Mouse (Mus musculus): ENCODE results near the gene Tead2. TPM values are rescaled to one million over a fixed set of nuclear protein-coding genes. Genes with fewer than 3 reads are reported as not detected.
"Not testable (repeated sequence)": the region's sequence is repeated elsewhere in the genome, so short reads cannot be mapped to it uniquely, and the experiment has no call there.

Tead2 gene
- polyA plus RNA-seq, 1 experiment from 2014 or later: 46.5 TPM

- not testable (repeated sequence) for H3K9me3 ChIP-seq (ENCODE audit: low read length); H3K4me3 ChIP-seq (ENCODE audit: low read depth, low read length); ATAC-seq; H3K9ac ChIP-seq (replicated peaks; ENCODE audit: low read depth); H3K4me1 ChIP-seq (ENCODE audit: insufficient read depth, low read depth, low read length); H3K4me2 ChIP-seq (replicated peaks; ENCODE audit: low read depth, low read length); H3K27ac ChIP-seq (ENCODE audit: low read length); H3K36me3 ChIP-seq (ENCODE audit: insufficient read depth, low read length)
- TF ChIP-seq CTCF (IDR thresholded peaks at IDR 0.05): peak; percentile 65
- peak; percentile 41 for DNase-seq (ENCODE audit: low spot score)
- WGBS: 56% methylated on average over 1 of the region's 1 CpGs
- H3K27me3 ChIP-seq (replicated peaks; ENCODE audit: insufficient read depth, low read length): peaks cover 55% of the 10 kb centered on the region
Observed at GRCm38 (mm10) chr7:45173772-45174171, 41.8 kb upstream of the Tead2 start.

GRCm38 (mm10) chr7:45174567-45175280 is 40.8 kb upstream of the Tead2 start:
- no peaks in the 10 kb centered on the region for H3K4me1 ChIP-seq (ENCODE audit: insufficient read depth, low read depth, low read length)
- no peaks in the 10 kb centered on the region for H3K36me3 ChIP-seq (ENCODE audit: insufficient read depth, low read length)
- no peak overlapping the region for H3K27ac ChIP-seq (ENCODE audit: low read length)
- peak; percentile 12; the same call in 1 of the 2 replicates for ATAC-seq
- WGBS: 6% methylated on average over 26 of the region's 29 CpGs
- H3K9me3 ChIP-seq (ENCODE audit: low read length): no peaks in the 10 kb centered on the region; the same call in 1 of the 2 replicates
- TF ChIP-seq EP300 (IDR thresholded peaks at IDR 0.05) (no peak), CTCF (IDR thresholded peaks at IDR 0.05) (no peak)
- no peak overlapping the region for H3K4me2 ChIP-seq (replicated peaks; ENCODE audit: low read depth, low read length)
- H3K27me3 ChIP-seq (replicated peaks; ENCODE audit: insufficient read depth, low read length): peaks cover 55% of the 10 kb centered on the region
- H3K9ac ChIP-seq (replicated peaks; ENCODE audit: low read depth): no peak overlapping the region
- DNase-seq (ENCODE audit: low spot score): no peak
- H3K4me3 ChIP-seq (ENCODE audit: low read depth, low read length): no peak overlapping the region

- H3K4me3 ChIP-seq (ENCODE audit: low read depth, low read length): no peak overlapping the region
- H3K4me1 ChIP-seq (ENCODE audit: insufficient read depth, low read depth, low read length): no peaks in the 10 kb centered on the region
- no peak for DNase-seq (ENCODE audit: low spot score)
- no peak overlapping the region for H3K9ac ChIP-seq (replicated peaks; ENCODE audit: low read depth)
- H3K36me3 ChIP-seq (ENCODE audit: insufficient read depth, low read length): no peaks in the 10 kb centered on the region
- WGBS: 4% methylated on average over 13 of the region's 13 CpGs
- TF ChIP-seq CTCF (IDR thresholded peaks at IDR 0.05) (no peak), EP300 (IDR thresholded peaks at IDR 0.05) (no peak)
- H3K27ac ChIP-seq (ENCODE audit: low read length): no peak overlapping the region
- H3K27me3 ChIP-seq (replicated peaks; ENCODE audit: insufficient read depth, low read length): peaks cover 55% of the 10 kb centered on the region
- no peak for ATAC-seq
- no peaks in the 10 kb centered on the region; the same call in 1 of the 2 replicates for H3K9me3 ChIP-seq (ENCODE audit: low read length)
- H3K4me2 ChIP-seq (replicated peaks; ENCODE audit: low read depth, low read length): no peak overlapping the region
Observed at GRCm38 (mm10) chr7:45175398-45175797, 40.2 kb upstream of the Tead2 start.

- no peak for TF ChIP-seq CTCF (IDR thresholded peaks at IDR 0.05)
- TF ChIP-seq EP300 (IDR thresholded peaks at IDR 0.05): no peak
- no peak for ATAC-seq
- H3K4me1 ChIP-seq (ENCODE audit: insufficient read depth, low read depth, low read length): no peaks in the 10 kb centered on the region
- no peak overlapping the region for H3K4me2 ChIP-seq (replicated peaks; ENCODE audit: low read depth, low read length)
- H3K27me3 ChIP-seq (replicated peaks; ENCODE audit: insufficient read depth, low read length): peaks cover 58% of the 10 kb centered on the region
- H3K9me3 ChIP-seq (ENCODE audit: low read length): no peaks in the 10 kb centered on the region
- 0 out of 2 replicates have a peak overlapping the region, but pooled peaks have one; percentile 2 for H3K4me3 ChIP-seq (ENCODE audit: low read depth, low read length)
- no peak overlapping the region for H3K27ac ChIP-seq (ENCODE audit: low read length)
- 5% methylated on average over 22 of the region's 23 CpGs for WGBS
- H3K9ac ChIP-seq (replicated peaks; ENCODE audit: low read depth): no peak overlapping the region
- no peak for DNase-seq (ENCODE audit: low spot score)
- H3K36me3 ChIP-seq (ENCODE audit: insufficient read depth, low read length): no peaks in the 10 kb centered on the region
Observed at GRCm38 (mm10) chr7:45175929-45176328, 39.6 kb upstream of the Tead2 start.

GRCm38 (mm10) chr7:45176356-45176755 is 39.2 kb upstream of the Tead2 start:
- no peaks in the 10 kb centered on the region for H3K9me3 ChIP-seq (ENCODE audit: low read length)
- ATAC-seq: no peak
- DNase-seq (ENCODE audit: low spot score): no peak
- H3K27ac ChIP-seq (ENCODE audit: low read length): no peak overlapping the region
- H3K36me3 ChIP-seq (ENCODE audit: insufficient read depth, low read length): no peaks in the 10 kb centered on the region
- peaks cover 63% of the 10 kb centered on the region for H3K27me3 ChIP-seq (replicated peaks; ENCODE audit: insufficient read depth, low read length)
- no peak overlapping the region for H3K9ac ChIP-seq (replicated peaks; ENCODE audit: low read depth)
- TF ChIP-seq EP300 (IDR thresholded peaks at IDR 0.05): no peak
- TF ChIP-seq CTCF (IDR thresholded peaks at IDR 0.05): no peak
- 0 out of 2 replicates have a peak overlapping the region, but pooled peaks have one; percentile 2 for H3K4me3 ChIP-seq (ENCODE audit: low read depth, low read length)
- no peak overlapping the region for H3K4me2 ChIP-seq (replicated peaks; ENCODE audit: low read depth, low read length)
- 3% methylated on average over 27 of the region's 31 CpGs for WGBS
- no peaks in the 10 kb centered on the region for H3K4me1 ChIP-seq (ENCODE audit: insufficient read depth, low read depth, low read length)

GRCm38 (mm10) chr7:45178550-45178949 is 37.0 kb upstream of the Tead2 start:
- WGBS: 22% methylated on average over 7 of the region's 7 CpGs
- Histone ChIP-seq H3K4me2 (replicated peaks; ENCODE audit: low read depth, low read length) (no peak overlapping the region), H3K4me3 (ENCODE audit: low read depth, low read length) (no peak overlapping the region), H3K4me1 (ENCODE audit: insufficient read depth, low read depth, low read length) (peaks cover 4% of the 10 kb centered on the region; the same call in 1 of the 2 replicates), H3K27me3 (replicated peaks; ENCODE audit: insufficient read depth, low read length) (peaks cover 82% of the 10 kb centered on the region), H3K27ac (ENCODE audit: low read length) (no peak overlapping the region), H3K9me3 (ENCODE audit: low read length) (no peaks in the 10 kb centered on the region), H3K9ac (replicated peaks; ENCODE audit: low read depth) (no peak overlapping the region), H3K36me3 (ENCODE audit: insufficient read depth, low read length) (no peaks in the 10 kb centered on the region)
- DNase-seq (ENCODE audit: low spot score) (no peak), ATAC-seq (no peak)
- TF ChIP-seq EP300 (IDR thresholded peaks at IDR 0.05): no peak
- no peak for TF ChIP-seq CTCF (IDR thresholded peaks at IDR 0.05)
